Mouse (Mus musculus): ENCODE measurements around the gene Ppm1h. TPM values are rescaled to one million over a fixed set of nuclear protein-coding genes. Genes with fewer than 3 reads are reported as not detected.

Gene Ppm1h
- polyA plus RNA-seq, 1 experiment from 2014 or later: 5.9 TPM

DNA sequence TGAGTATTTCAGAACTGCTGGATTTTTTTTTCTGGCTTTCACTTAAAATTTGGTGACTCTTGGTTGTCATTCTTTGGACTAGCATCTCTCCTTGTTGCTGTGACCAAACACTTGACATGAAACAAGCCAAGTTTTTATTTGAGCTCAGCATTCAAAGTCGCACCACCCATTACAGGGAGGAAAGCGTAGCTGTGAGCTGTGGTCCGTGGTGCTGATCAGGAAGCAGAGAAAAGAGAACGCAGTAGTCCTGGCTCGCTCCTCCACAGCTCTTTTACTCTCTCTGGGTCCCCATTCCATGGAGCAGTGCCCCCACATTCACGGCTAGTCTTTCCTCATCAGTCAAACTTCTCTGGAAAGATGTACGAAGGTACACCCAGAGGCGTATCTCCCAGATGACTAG lies 87.4 kb downstream of the Ppm1h start:
- Histone ChIP-seq H3K4me1 (ENCODE audit: control insufficient read depth, insufficient read depth, low read length) (no peaks in the 10 kb centered on the region), H3K9me3 (ENCODE audit: control insufficient read depth, low read length) (no peaks in the 10 kb centered on the region), H3K27me3 (ENCODE audit: control insufficient read depth, insufficient read depth, low read length) (no peaks in the 10 kb centered on the region), H3K36me3 (ENCODE audit: control insufficient read depth, insufficient read depth, low read length) (no peaks in the 10 kb centered on the region), H3K4me3 (ENCODE audit: low read depth, low read length) (no peak overlapping the region), H3K27ac (ENCODE audit: low read depth, low read length) (no peak overlapping the region), H3K9ac (ENCODE audit: low read length) (no peak overlapping the region), H3K4me2 (no peak overlapping the region)
- no peak for DNase-seq (ENCODE audit: low spot score, missing footprints)
- ATAC-seq (ENCODE audit: low FRiP score): no peak
- 69% methylated on average over 8 of the region's 8 CpGs for WGBS

GRCm38 (mm10) chr10:122768204-122768892 lies 89.8 kb downstream of the Ppm1h start:
- 79% methylated on average over 13 of the region's 13 CpGs for WGBS
- ATAC-seq (ENCODE audit: low FRiP score) (no peak), DNase-seq (ENCODE audit: low spot score, missing footprints) (no peak)
- Histone ChIP-seq H3K27ac (ENCODE audit: low read depth, low read length) (no peak overlapping the region), H3K4me2 (no peak overlapping the region), H3K9me3 (ENCODE audit: control insufficient read depth, low read length) (no peaks in the 10 kb centered on the region), H3K27me3 (ENCODE audit: control insufficient read depth, insufficient read depth, low read length) (no peaks in the 10 kb centered on the region), H3K9ac (ENCODE audit: low read length) (no peak overlapping the region), H3K4me3 (ENCODE audit: low read depth, low read length) (no peak overlapping the region), H3K4me1 (ENCODE audit: control insufficient read depth, insufficient read depth, low read length) (no peaks in the 10 kb centered on the region), H3K36me3 (ENCODE audit: control insufficient read depth, insufficient read depth, low read length) (no peaks in the 10 kb centered on the region)

GRCm38 (mm10) chr10:122768893-122769341 lies 90.4 kb downstream of the Ppm1h start:
- no peak overlapping the region for H3K4me3 ChIP-seq (ENCODE audit: low read depth, low read length)
- no peak overlapping the region for H3K9ac ChIP-seq (ENCODE audit: low read length)
- no peak overlapping the region for H3K4me2 ChIP-seq
- H3K4me1 ChIP-seq (ENCODE audit: control insufficient read depth, insufficient read depth, low read length): no peaks in the 10 kb centered on the region
- H3K9me3 ChIP-seq (ENCODE audit: control insufficient read depth, low read length): no peaks in the 10 kb centered on the region
- no peaks in the 10 kb centered on the region for H3K27me3 ChIP-seq (ENCODE audit: control insufficient read depth, insufficient read depth, low read length)
- H3K36me3 ChIP-seq (ENCODE audit: control insufficient read depth, insufficient read depth, low read length): no peaks in the 10 kb centered on the region
- no peak for ATAC-seq (ENCODE audit: low FRiP score)
- 72% methylated on average over 6 of the region's 6 CpGs for WGBS
- H3K27ac ChIP-seq (ENCODE audit: low read depth, low read length): no peak overlapping the region
- DNase-seq (ENCODE audit: low spot score, missing footprints): no peak

- Histone ChIP-seq H3K4me3 (ENCODE audit: low read depth, low read length) (no peak overlapping the region), H3K4me1 (ENCODE audit: control insufficient read depth, insufficient read depth, low read length) (no peaks in the 10 kb centered on the region), H3K36me3 (ENCODE audit: control insufficient read depth, insufficient read depth, low read length) (no peaks in the 10 kb centered on the region), H3K4me2 (no peak overlapping the region), H3K9me3 (ENCODE audit: control insufficient read depth, low read length) (no peaks in the 10 kb centered on the region), H3K27ac (ENCODE audit: low read depth, low read length) (no peak overlapping the region), H3K9ac (ENCODE audit: low read length) (no peak overlapping the region), H3K27me3 (ENCODE audit: control insufficient read depth, insufficient read depth, low read length) (no peaks in the 10 kb centered on the region)
- ATAC-seq (ENCODE audit: low FRiP score) (no peak), DNase-seq (ENCODE audit: low spot score, missing footprints) (no peak)
- 79% methylated on average over 7 of the region's 7 CpGs for WGBS
These were observed 91.8 kb downstream of the Ppm1h start for GRCm38 (mm10) chr10:122770337-122770736.

DNA sequence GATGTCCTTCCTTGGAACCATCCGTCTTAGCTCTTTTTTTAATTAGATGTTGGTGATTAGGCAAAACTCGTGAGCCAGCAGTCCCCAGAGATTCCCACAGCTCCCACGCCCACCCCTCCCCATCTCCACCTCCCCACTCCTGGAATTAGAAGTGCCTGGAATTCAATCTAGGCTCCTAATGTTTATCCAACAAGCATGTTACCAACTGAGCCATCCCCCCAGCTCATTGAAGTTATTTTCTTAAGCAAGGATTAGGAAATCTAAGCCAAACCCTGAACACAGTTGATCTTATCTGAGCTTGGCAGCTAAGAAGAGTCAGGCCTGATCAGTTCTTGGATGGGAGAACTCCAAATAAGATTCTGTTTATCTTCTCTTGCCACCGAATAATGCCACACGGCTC lies 92.4 kb downstream of the Ppm1h start:
- Histone ChIP-seq H3K27me3 (ENCODE audit: control insufficient read depth, insufficient read depth, low read length) (no peaks in the 10 kb centered on the region), H3K27ac (ENCODE audit: low read depth, low read length) (no peak overlapping the region), H3K4me2 (no peak overlapping the region), H3K9me3 (ENCODE audit: control insufficient read depth, low read length) (no peaks in the 10 kb centered on the region), H3K9ac (ENCODE audit: low read length) (no peak overlapping the region), H3K4me1 (ENCODE audit: control insufficient read depth, insufficient read depth, low read length) (no peaks in the 10 kb centered on the region), H3K36me3 (ENCODE audit: control insufficient read depth, insufficient read depth, low read length) (no peaks in the 10 kb centered on the region), H3K4me3 (ENCODE audit: low read depth, low read length) (no peak overlapping the region)
- WGBS: 47% methylated on average over 5 of the region's 5 CpGs
- ATAC-seq (ENCODE audit: low FRiP score): no peak
- no peak for DNase-seq (ENCODE audit: low spot score, missing footprints)

DNA sequence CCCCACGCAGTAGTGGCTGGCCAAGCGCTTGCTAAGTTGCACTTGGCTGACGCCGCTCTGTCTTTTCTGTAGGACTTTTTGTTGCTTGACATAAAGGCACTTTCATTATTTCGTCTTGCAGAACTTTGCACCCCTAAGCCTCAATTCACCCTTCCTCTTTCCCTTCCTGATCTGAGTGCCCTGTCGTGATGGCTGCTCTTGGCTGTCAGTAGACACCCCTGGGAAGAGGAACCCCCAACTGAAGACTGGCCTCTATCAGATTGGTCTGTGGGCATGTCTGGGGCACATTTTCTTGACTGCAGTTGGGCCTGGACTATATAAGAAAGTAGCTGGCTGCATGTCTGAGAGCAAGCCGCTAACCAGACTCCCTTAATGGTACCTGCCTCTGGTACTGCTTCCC lies 95.6 kb downstream of the Ppm1h start:
- Histone ChIP-seq H3K4me1 (ENCODE audit: control insufficient read depth, insufficient read depth, low read length) (peaks cover under 1% of the 10 kb centered on the region; the same call in 1 of the 2 replicates), H3K36me3 (ENCODE audit: control insufficient read depth, insufficient read depth, low read length) (no peaks in the 10 kb centered on the region), H3K27me3 (ENCODE audit: control insufficient read depth, insufficient read depth, low read length) (no peaks in the 10 kb centered on the region), H3K4me2 (no peak overlapping the region), H3K9me3 (ENCODE audit: control insufficient read depth, low read length) (no peaks in the 10 kb centered on the region), H3K9ac (ENCODE audit: low read length) (no peak overlapping the region), H3K27ac (ENCODE audit: low read depth, low read length) (no peak overlapping the region), H3K4me3 (ENCODE audit: low read depth, low read length) (no peak overlapping the region)
- ATAC-seq (ENCODE audit: low FRiP score): no peak
- 87% methylated on average over 7 of the region's 7 CpGs for WGBS
- DNase-seq (ENCODE audit: low spot score, missing footprints): no peak

DNA sequence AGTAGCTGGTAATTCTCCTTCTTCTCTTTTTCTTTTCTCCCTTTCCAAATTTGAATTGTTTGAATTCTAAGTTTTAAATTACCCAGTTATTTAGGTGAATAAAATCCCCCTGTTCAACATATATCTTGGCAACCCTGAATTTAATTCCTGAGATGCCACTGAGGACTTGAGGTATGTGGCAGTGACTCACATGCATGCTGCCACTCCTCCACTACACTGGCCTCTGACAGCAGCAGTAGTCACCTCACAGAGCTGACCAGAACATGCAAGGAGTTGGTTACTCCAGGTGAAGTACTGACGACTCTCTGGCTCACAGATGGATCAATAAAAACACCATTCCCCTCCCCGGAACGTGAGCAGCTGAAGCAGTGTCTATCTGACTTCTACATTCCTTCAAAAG lies 98.9 kb downstream of the Ppm1h start:
- Histone ChIP-seq H3K27me3 (ENCODE audit: control insufficient read depth, insufficient read depth, low read length) (no peaks in the 10 kb centered on the region; the same call in 1 of the 2 replicates), H3K4me1 (ENCODE audit: control insufficient read depth, insufficient read depth, low read length) (peaks cover 7% of the 10 kb centered on the region; the same call in 1 of the 2 replicates), H3K4me3 (ENCODE audit: low read depth, low read length) (no peak overlapping the region), H3K4me2 (no peak overlapping the region), H3K9ac (ENCODE audit: low read length) (no peak overlapping the region), H3K9me3 (ENCODE audit: control insufficient read depth, low read length) (no peaks in the 10 kb centered on the region), H3K36me3 (ENCODE audit: control insufficient read depth, insufficient read depth, low read length) (no peaks in the 10 kb centered on the region), H3K27ac (ENCODE audit: low read depth, low read length) (no peak overlapping the region)
- ATAC-seq (ENCODE audit: low FRiP score): no peak
- 75% methylated on average over 3 of the region's 3 CpGs for WGBS
- DNase-seq (ENCODE audit: low spot score, missing footprints): no peak

- Histone ChIP-seq H3K9me3 (ENCODE audit: control insufficient read depth, low read length) (no peaks in the 10 kb centered on the region), H3K4me1 (ENCODE audit: control insufficient read depth, insufficient read depth, low read length) (peaks cover 7% of the 10 kb centered on the region; the same call in 1 of the 2 replicates), H3K9ac (ENCODE audit: low read length) (no peak overlapping the region), H3K27me3 (ENCODE audit: control insufficient read depth, insufficient read depth, low read length) (no peaks in the 10 kb centered on the region; the same call in 1 of the 2 replicates), H3K36me3 (ENCODE audit: control insufficient read depth, insufficient read depth, low read length) (no peaks in the 10 kb centered on the region), H3K4me2 (no peak overlapping the region), H3K4me3 (ENCODE audit: low read depth, low read length) (no peak overlapping the region), H3K27ac (ENCODE audit: low read depth, low read length) (no peak overlapping the region)
- ATAC-seq (ENCODE audit: low FRiP score) (no peak), DNase-seq (ENCODE audit: low spot score, missing footprints) (no peak)
- WGBS: 90% methylated on average over 3 of the region's 3 CpGs
These were observed 99.5 kb downstream of the Ppm1h start for GRCm38 (mm10) chr10:122777939-122778655.

GRCm38 (mm10) chr10:122779351-122779750 lies 100.8 kb downstream of the Ppm1h start:
- peak; percentile 76 for ATAC-seq (ENCODE audit: low FRiP score)
- DNase-seq (ENCODE audit: low spot score, missing footprints): no peak
- Histone ChIP-seq H3K27ac (ENCODE audit: low read depth, low read length) (no peak overlapping the region), H3K36me3 (ENCODE audit: control insufficient read depth, insufficient read depth, low read length) (no peaks in the 10 kb centered on the region), H3K4me2 (no peak overlapping the region), H3K9ac (ENCODE audit: low read length) (no peak overlapping the region), H3K9me3 (ENCODE audit: control insufficient read depth, low read length) (no peaks in the 10 kb centered on the region), H3K27me3 (ENCODE audit: control insufficient read depth, insufficient read depth, low read length) (no peaks in the 10 kb centered on the region; the same call in 1 of the 2 replicates), H3K4me1 (ENCODE audit: control insufficient read depth, insufficient read depth, low read length) (peaks cover 7% of the 10 kb centered on the region; the same call in 1 of the 2 replicates), H3K4me3 (ENCODE audit: low read depth, low read length) (no peak overlapping the region)
- 8% methylated on average over 12 of the region's 12 CpGs for WGBS

Measured in midbrain, embryonic 11.5 days (tissue).